Mouse (Mus musculus): ENCODE data around the gene Cog4. TPM values are rescaled to one million over a fixed set of nuclear protein-coding genes. Genes with fewer than 3 reads are reported as not detected.
"Not testable (repeated sequence)": the region's sequence is repeated elsewhere in the genome, so short reads cannot be mapped to it uniquely, and the experiment has no call there.

Cog4 gene
- polyA plus RNA-seq, 1 experiment from 2014 or later: 74.3 TPM

DNA sequence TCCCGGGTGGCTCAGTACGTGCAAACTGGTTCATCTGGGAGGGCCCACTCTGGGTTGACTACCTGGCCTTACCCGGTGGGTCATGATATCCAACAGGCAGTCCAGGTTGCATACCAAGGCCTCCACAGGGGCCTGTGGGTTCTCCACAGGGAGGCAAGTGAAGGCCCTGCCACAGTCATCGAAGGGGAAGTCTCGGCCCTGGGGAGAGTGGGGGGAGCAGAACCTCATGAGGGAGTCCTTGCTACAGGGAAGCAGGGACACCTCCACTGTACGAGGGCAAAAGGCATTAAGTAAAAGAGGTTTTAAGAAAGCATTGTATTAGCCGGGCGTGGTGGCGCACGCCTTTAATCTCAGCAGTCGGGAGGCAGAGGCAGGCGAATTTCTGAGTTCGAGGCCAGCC lies 49.4 kb downstream of the Cog4 start:
- 0 out of 2 replicates have a peak, but pooled peaks cover 4% of the 10 kb centered on the region for H3K36me3 ChIP-seq
- no peak for ATAC-seq (ENCODE audit: borderline replicate concordance, extremely low read depth, low FRiP score, low TSS enrichment)
- H3K27ac ChIP-seq: no peak overlapping the region
- 91% methylated on average over 13 of the region's 13 CpGs for WGBS
- no peaks in the 10 kb centered on the region for H3K9me3 ChIP-seq
- H3K4me3 ChIP-seq: no peak overlapping the region
- no peaks in the 10 kb centered on the region for H3K4me1 ChIP-seq
- no peak overlapping the region for H3K4me2 ChIP-seq
- H3K9ac ChIP-seq: no peak overlapping the region
- H3K27me3 ChIP-seq: no peaks in the 10 kb centered on the region

DNA sequence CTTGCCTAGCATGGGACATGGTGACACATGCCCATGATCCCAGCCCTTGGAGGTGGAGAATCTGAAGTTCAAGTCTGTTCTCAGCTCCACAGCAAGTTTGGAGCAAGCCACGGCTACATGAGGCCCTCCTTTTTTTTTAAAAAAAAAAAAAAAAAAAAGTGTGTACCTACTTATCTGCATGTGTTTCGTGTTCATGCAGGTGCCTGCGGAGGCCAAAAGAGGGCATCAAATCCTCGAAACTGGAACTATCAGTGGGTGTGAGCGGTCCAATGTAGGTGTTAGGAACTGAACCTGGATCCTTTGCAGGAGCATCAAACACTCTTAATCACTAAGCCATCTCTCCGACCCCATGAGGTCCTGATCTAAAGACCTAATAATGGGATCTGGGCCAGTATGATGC lies 51.1 kb downstream of the Cog4 start:
- WGBS: 91% methylated on average over 6 of the region's 6 CpGs
- ATAC-seq (ENCODE audit: borderline replicate concordance, extremely low read depth, low FRiP score, low TSS enrichment): no peak

DNA sequence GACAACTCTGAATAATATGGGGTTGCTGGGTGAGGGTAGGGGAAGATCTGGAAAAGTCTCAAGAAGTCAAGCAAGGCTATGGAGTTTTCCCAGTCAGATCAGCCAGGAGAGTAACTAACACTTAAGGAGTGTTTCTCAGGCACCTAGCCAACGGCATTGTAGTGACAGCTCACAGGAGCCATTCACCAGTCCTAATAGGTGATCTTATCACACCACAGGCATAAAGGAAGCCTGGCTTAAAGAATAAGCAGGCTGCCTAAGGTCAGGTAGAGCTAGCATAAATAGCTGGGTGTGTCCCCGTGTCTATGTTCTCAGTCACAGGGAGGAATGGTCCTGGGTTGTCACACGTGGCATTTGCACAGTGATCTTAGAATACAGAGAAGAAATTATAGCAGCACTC lies 54.7 kb downstream of the Cog4 start:
- Histone ChIP-seq H3K9me3 (no peaks in the 10 kb centered on the region), H3K36me3 (0 out of 2 replicates have a peak, but pooled peaks cover 4% of the 10 kb centered on the region), H3K9ac (no peak overlapping the region), H3K27me3 (no peaks in the 10 kb centered on the region), H3K4me3 (no peak overlapping the region), H3K4me1 (peaks cover 8% of the 10 kb centered on the region), H3K27ac (no peak overlapping the region), H3K4me2 (no peak overlapping the region)
- no peak for ATAC-seq (ENCODE audit: borderline replicate concordance, extremely low read depth, low FRiP score, low TSS enrichment)
- WGBS: 65% methylated on average over 3 of the region's 3 CpGs

More for the DNA sequence above, 51.1 kb downstream of the Cog4 start:
- Histone ChIP-seq H3K9ac (no peak overlapping the region), H3K4me1 (peaks cover 8% of the 10 kb centered on the region), H3K27ac (no peak overlapping the region), H3K9me3 (no peaks in the 10 kb centered on the region), H3K27me3 (no peaks in the 10 kb centered on the region), H3K4me2 (no peak overlapping the region), H3K36me3 (0 out of 2 replicates have a peak, but pooled peaks cover 4% of the 10 kb centered on the region), H3K4me3 (no peak overlapping the region)

DNA sequence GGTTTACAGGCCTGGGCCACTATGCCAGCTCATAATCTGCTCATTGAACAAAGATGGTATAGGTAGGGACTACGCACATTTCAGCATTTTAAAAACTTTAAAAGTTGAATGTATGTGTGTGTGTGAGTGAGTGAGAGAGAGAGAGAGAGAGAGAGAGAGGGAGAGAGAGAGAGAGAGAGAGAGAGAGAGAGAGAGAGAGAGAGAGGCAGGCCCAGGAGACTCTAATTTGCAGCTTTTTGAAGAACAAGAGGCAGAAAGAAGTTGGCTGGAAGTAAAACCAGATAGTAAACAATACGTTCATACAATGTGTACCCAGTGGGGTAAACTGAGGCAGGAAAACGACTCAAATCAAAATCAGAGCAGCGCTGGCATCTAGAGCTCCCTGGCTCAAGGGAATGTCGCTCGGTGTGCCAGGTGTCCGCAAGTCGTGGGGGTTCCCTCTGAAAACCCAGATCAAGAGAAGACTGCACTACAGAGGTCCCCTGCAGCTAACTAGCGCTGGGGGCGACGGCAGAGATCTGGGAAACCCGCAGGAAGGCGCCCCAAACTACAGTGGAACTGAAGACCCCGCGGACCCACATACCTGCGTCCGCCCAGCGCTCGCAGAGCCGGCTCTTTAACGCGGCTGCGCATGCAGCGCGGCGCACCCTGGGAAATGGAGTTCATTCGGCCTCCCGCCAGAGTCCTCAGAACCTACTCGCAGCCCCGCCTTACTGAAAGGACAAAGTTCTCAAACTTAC lies 55.6 kb downstream of the Cog4 start, which contains the start of gene Fuk:
TSS of gene Fuk (minus strand) at position 650 of the 740 bp plus-strand sequence.
- Histone ChIP-seq H3K27ac (no peak within 1 kb of the TSS), H3K9ac (peak within 1 kb of the TSS; percentile 53), H3K36me3 (0 out of 2 replicates have a peak, but pooled peaks cover 4% of the 10 kb centered on the region), H3K4me1 (peaks cover 8% of the 10 kb centered on the region), H3K4me3 (peak within 1 kb of the TSS; percentile 65), H3K4me2 (peak within 1 kb of the TSS; percentile 54), H3K27me3 (no peaks in the 10 kb centered on the region), H3K9me3 (no peaks in the 10 kb centered on the region)
- peak; percentile 87; the same call in 1 of the 2 replicates for ATAC-seq (ENCODE audit: borderline replicate concordance, extremely low read depth, low FRiP score, low TSS enrichment)
- 2% methylated on average over 30 of the region's 30 CpGs for WGBS

DNA sequence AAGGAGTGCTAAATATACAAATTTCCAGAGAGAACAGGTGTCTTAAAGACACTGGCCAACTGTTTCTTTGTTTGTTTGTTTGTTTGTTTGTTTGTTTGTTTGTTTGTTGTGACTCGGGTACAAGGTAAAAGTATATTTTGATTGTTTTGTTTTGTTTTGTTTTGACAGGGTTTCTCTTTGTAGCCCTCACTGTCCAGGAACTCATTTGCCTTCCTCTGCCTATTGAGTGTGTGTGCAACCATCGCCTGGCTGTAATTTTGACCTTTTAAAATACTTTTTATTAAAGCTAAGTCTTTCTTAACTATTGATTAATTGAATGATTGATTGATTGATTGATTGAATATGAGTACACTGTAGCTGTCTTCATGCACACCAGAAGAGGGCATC lies 56.2 kb downstream of the Cog4 start:
- Histone ChIP-seq H3K4me3 (peak overlapping the region; percentile 65), H3K27ac (no peak overlapping the region), H3K9me3 (no peaks in the 10 kb centered on the region), H3K36me3 (0 out of 2 replicates have a peak, but pooled peaks cover 4% of the 10 kb centered on the region), H3K9ac (no peak overlapping the region), H3K4me1 (peaks cover 8% of the 10 kb centered on the region), H3K27me3 (no peaks in the 10 kb centered on the region), H3K4me2 (peak overlapping the region; percentile 54)
- ATAC-seq (ENCODE audit: borderline replicate concordance, extremely low read depth, low FRiP score, low TSS enrichment): no peak
- 46% methylated on average over 2 of the region's 2 CpGs for WGBS

DNA sequence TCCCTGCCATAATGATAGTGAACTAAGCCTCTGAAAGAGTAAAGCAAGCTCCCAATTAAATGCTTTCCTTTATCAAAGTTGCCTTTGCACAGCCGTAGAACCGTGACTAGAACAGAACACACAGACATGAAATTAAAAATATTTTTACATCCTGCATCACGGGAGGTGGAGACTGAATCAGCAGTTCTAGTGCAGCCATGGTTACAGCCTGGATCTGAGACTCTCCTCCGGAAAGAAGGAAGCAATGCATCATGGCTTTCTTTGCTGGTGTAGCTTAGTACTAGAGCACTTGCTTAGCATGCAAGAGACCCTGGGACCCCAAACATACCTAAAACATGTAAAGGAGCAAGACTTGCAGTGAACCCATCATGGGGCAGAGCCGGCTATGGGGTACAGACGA lies 59.0 kb downstream of the Cog4 start:
- WGBS: 82% methylated on average over 6 of the region's 6 CpGs
- no peak overlapping the region for H3K4me2 ChIP-seq
- no peaks in the 10 kb centered on the region for H3K36me3 ChIP-seq
- H3K27me3 ChIP-seq: no peaks in the 10 kb centered on the region
- no peak overlapping the region for H3K4me3 ChIP-seq
- no peak overlapping the region for H3K9ac ChIP-seq
- ATAC-seq (ENCODE audit: borderline replicate concordance, extremely low read depth, low FRiP score, low TSS enrichment): no peak
- no peak overlapping the region for H3K27ac ChIP-seq
- peaks cover 8% of the 10 kb centered on the region for H3K4me1 ChIP-seq
- H3K9me3 ChIP-seq: no peaks in the 10 kb centered on the region

DNA sequence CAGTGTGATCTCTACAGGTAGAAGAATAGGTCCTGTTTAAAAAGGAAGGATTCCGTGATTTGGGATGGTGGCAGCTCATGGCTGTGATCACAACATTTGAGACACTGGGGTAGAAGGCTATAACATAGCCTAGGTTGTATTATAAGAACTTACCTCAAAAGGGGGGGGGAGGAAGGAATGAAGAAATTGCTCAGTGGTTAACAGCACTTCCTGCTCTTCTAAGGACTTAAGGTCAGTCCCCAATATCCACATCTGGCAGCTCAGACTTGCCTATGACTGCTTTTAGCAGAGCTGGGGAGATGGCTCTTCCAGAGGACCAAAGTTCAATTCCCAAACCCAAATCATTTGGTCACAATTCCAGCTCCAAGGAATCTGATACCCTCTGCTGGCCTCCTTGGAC lies 60.3 kb downstream of the Cog4 start:
- 85% methylated on average over 1 of the region's 1 CpGs for WGBS
- H3K9me3 ChIP-seq: no peaks in the 10 kb centered on the region
- no peaks in the 10 kb centered on the region for H3K27me3 ChIP-seq
- no peak overlapping the region for H3K4me2 ChIP-seq
- no peak overlapping the region for H3K4me3 ChIP-seq
- H3K9ac ChIP-seq: no peak overlapping the region
- H3K36me3 ChIP-seq: no peaks in the 10 kb centered on the region
- ATAC-seq (ENCODE audit: borderline replicate concordance, extremely low read depth, low FRiP score, low TSS enrichment): no peak
- no peak overlapping the region for H3K27ac ChIP-seq
- H3K4me1 ChIP-seq: peaks cover under 1% of the 10 kb centered on the region; the same call in 1 of the 2 replicates

DNA sequence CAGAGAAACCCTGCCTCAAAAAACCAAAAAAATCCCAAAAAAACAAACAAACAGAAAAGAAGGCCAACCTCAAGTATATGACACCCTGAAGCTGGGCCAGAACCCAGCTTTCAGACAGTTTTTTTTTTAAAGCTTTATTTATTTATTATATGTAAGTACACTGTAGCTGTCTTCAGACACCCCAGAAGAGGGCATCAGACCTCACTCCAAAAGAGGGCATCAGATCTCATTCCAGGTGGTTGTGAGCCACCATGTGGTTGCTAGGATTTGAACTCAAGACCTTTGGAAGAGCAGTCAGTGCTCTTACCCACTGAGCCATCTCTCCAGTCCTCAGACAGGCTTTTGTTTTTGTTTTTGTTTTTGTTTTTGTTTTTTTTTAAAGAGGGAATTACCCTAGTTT lies 63.5 kb downstream of the Cog4 start:
- not testable (repeated sequence) for H3K4me2 ChIP-seq; H3K36me3 ChIP-seq; H3K4me3 ChIP-seq; ATAC-seq (ENCODE audit: borderline replicate concordance, extremely low read depth, low FRiP score, low TSS enrichment); H3K4me1 ChIP-seq; H3K9me3 ChIP-seq; H3K27me3 ChIP-seq; H3K27ac ChIP-seq; H3K9ac ChIP-seq

DNA sequence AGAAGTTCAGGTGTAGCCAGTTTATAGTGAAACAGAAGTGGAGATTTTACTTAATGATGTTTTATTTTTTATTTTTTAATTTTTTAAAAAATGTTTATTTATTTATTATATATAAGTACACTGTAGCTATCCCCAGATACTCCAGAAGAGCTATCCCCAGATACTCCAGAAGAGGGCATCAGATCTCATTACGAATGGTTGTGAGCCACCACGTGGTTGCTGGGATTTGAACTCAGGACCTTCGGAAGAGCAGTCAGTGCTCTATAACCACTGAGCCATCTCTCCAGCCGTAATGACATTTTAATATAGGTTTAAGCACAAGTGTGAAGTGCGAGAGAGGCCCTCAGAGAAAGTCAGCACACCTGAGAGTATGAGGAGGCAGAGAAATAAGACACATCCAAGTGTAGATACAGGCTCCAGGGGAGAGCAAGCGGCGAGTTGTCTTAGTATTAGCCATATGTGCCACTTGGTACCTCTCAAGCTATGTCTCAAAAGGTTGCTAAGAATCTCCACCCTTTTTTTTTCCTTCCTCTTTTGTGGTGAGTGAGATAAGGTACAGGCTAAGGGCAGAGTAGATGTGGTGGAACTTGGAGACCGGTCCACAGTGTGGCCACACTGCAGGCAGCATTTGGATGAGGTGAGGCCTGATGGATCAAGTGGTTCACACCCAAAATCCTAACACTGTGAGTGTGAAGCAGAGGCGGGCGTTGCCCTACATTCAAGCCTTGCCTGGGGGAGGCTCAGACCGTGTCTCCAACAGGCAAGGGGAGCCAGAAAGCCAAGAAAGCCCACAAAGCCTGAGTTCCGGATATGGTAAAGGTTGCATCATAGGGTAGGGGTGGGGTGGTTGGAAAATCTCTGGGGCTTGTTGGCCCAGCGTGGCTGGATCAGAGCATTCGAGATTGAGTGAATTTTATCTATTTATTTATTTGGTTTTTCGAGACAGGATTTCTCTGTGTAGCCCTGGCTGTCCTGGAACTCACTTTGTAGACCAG lies 65.5 kb downstream of the Cog4 start:
- Histone ChIP-seq H3K27ac (no peak overlapping the region), H3K4me3 (no peak overlapping the region), H3K4me1 (no peaks in the 10 kb centered on the region), H3K4me2 (no peak overlapping the region), H3K9me3 (no peaks in the 10 kb centered on the region), H3K36me3 (no peaks in the 10 kb centered on the region), H3K27me3 (no peaks in the 10 kb centered on the region), H3K9ac (no peak overlapping the region)
- ATAC-seq (ENCODE audit: borderline replicate concordance, extremely low read depth, low FRiP score, low TSS enrichment): no peak
- 75% methylated on average over 15 of the region's 15 CpGs for WGBS

DNA sequence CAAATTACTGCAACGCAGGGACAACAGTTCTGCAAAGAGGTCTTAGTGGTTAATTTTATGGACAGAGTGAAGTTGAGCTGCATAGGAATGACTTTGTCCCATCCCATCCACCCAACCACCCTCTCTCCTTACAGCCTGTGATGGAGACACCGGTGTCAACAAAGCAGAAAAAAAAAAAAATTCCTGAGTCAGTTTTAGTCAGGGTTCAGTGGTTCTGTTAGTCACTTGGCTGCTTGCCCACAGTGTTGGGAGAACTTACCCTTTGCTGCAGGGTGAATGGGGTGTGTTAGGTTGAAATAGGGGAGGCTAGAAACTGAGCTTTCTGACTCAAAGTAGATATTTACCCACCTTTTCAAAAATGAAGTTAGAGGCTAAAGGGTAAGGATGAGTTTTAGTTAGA lies 71.0 kb downstream of the Cog4 start:
- Histone ChIP-seq H3K36me3 (no peaks in the 10 kb centered on the region), H3K27ac (no peak overlapping the region)

DNA sequence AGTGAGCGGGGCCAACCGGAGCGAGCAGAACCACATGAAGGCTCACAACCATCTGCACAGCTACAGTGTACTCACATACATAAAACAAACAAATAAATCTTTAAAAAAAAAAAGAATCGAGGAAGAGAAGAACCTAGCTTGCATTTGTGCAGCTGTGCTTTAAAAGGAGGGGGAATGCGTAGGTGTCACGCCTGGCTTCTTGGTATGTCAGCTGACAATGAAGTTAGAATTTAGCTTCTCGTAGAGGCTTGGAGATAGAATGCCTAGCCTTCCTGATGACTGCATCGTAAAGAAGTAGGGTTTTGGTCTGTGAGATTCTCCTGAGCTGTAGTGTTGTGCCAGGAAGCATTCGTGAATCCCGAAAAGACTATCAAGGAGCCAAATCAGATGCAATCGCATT lies 71.6 kb downstream of the Cog4 start:
- 80% methylated on average over 11 of the region's 11 CpGs for WGBS
- Histone ChIP-seq H3K4me2 (no peak overlapping the region), H3K27ac (no peak overlapping the region), H3K4me3 (no peak overlapping the region), H3K36me3 (no peaks in the 10 kb centered on the region), H3K27me3 (no peaks in the 10 kb centered on the region), H3K9me3 (no peaks in the 10 kb centered on the region), H3K9ac (no peak overlapping the region), H3K4me1 (peaks cover 22% of the 10 kb centered on the region)
- no peak for ATAC-seq (ENCODE audit: borderline replicate concordance, extremely low read depth, low FRiP score, low TSS enrichment)

More for the DNA sequence above, 71.0 kb downstream of the Cog4 start:
- ATAC-seq (ENCODE audit: borderline replicate concordance, extremely low read depth, low FRiP score, low TSS enrichment): no peak
- no peak overlapping the region for H3K9ac ChIP-seq
- H3K4me1 ChIP-seq: peaks cover 22% of the 10 kb centered on the region
- 56% methylated on average over 2 of the region's 2 CpGs for WGBS
- no peak overlapping the region for H3K4me2 ChIP-seq
- H3K9me3 ChIP-seq: no peaks in the 10 kb centered on the region
- no peak overlapping the region for H3K4me3 ChIP-seq
- H3K27me3 ChIP-seq: no peaks in the 10 kb centered on the region

DNA sequence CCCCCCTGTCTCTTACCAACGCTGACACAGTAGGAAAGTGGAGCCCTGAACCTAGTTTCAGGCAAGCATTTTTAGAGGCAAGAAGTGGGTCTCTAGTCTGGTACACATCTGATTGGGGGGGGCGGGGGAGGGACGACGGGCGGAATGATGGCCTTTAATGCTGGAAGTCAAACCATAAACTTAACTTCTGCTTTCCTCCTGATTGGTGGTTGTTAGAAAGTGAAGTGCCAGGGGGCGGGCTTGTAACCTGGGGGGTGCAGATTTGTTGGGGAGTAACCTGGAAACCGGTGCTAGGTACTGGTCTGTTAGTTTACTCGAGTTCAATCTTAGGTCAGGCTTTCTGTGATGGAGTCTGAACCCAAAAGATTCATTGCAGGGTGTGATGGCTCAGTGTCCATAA lies 72.1 kb downstream of the Cog4 start:
- Histone ChIP-seq H3K27me3 (no peaks in the 10 kb centered on the region), H3K4me2 (no peak overlapping the region), H3K36me3 (no peaks in the 10 kb centered on the region), H3K9ac (no peak overlapping the region), H3K27ac (no peak overlapping the region), H3K9me3 (no peaks in the 10 kb centered on the region), H3K4me3 (no peak overlapping the region), H3K4me1 (peaks cover 22% of the 10 kb centered on the region)
- 53% methylated on average over 8 of the region's 8 CpGs for WGBS
- no peak for ATAC-seq (ENCODE audit: borderline replicate concordance, extremely low read depth, low FRiP score, low TSS enrichment)
